10 mouse cellular contexts compared by ENCODE assay signal in genomic region chr1:90973574-90973911, GRCm38 (mm10). TPM values are rescaled to one million over a fixed set of nuclear protein-coding genes. Genes with fewer than 3 reads are reported as not detected.
A peak's percentile ranks its signal among the peaks of the same experiment; 100 is the strongest.
DNase-seq lines count a peak whose midpoint lies in the region; ATAC-seq lines count a peak whose summit lies in the region.
"Had no signal": no experiment of that assay in that cellular context is flagged by ENCODE, and none has a peak within 500 bp of the region (broad histone marks: within the 10 kb centered on the region; RNA-seq: fewer than 3 reads in every experiment).

No protein-coding gene starts in this region.

- H3K36me3 ChIP-seq in heart, embryonic 11.5 days (ENCODE audit: control insufficient read depth, insufficient read depth, low read length) = no peaks in the 10 kb centered on the region
- no peaks in the 10 kb centered on the region for H3K36me3 ChIP-seq in hindbrain, embryonic 14.5 days (replicated peaks; ENCODE audit: control insufficient read depth, insufficient read depth)
- no peaks in the 10 kb centered on the region for H3K36me3 ChIP-seq in midbrain, embryonic 12.5 days

- no peak overlapping the region for H3K27ac ChIP-seq in heart, embryonic 11.5 days (ENCODE audit: low read depth, low read length)
- H3K27ac ChIP-seq in hindbrain, embryonic 14.5 days = no peak overlapping the region
- H3K27ac ChIP-seq in midbrain, embryonic 12.5 days (replicated peaks) = no peak overlapping the region

- no peaks in the 10 kb centered on the region for H3K9me3 ChIP-seq in heart, embryonic 11.5 days (replicated peaks; ENCODE audit: control insufficient read depth, low read length)
- no peaks in the 10 kb centered on the region for H3K9me3 ChIP-seq in hindbrain, embryonic 14.5 days (ENCODE audit: control insufficient read depth, low read length)
- no peaks in the 10 kb centered on the region for H3K9me3 ChIP-seq in midbrain, embryonic 12.5 days

- no peak for ATAC-seq in heart, embryonic 11.5 days (replicated peaks; ENCODE audit: insufficient number of reproducible peaks, low FRiP score, low TSS enrichment)
- ATAC-seq in common myeloid progenitor, adult 5-6 weeks (replicated peaks; ENCODE audit: low read depth, poor library complexity, severe bottlenecking) = peak; percentile 5; the same call in 1 of the 2 replicates
- peak; percentile 43; the same call in 1 of the 2 replicates for ATAC-seq in hindbrain, embryonic 14.5 days (ENCODE audit: low FRiP score)
- peak; percentile 27; the same call in 1 of the 2 replicates for ATAC-seq in midbrain, embryonic 12.5 days (ENCODE audit: low FRiP score, low read depth)

- peaks cover 41% of the 10 kb centered on the region for H3K4me1 ChIP-seq in heart, embryonic 11.5 days (ENCODE audit: control insufficient read depth, insufficient read depth, low read length)
- peaks cover 27% of the 10 kb centered on the region for H3K4me1 ChIP-seq in hindbrain, embryonic 14.5 days (replicated peaks; ENCODE audit: control insufficient read depth, insufficient read depth, low read length)
- H3K4me1 ChIP-seq in midbrain, embryonic 12.5 days = peaks cover 32% of the 10 kb centered on the region

- peak overlapping the region; percentile 48 for H3K9ac ChIP-seq in heart, embryonic 11.5 days (ENCODE audit: low read depth, low read length)
- H3K9ac ChIP-seq in hindbrain, embryonic 14.5 days = no peak overlapping the region; the same call in 1 of the 2 replicates
- no peak overlapping the region for H3K9ac ChIP-seq in midbrain, embryonic 12.5 days (replicated peaks)

- DNase-seq in heart, adult 8-10 months (ENCODE audit: low spot score) = no peak
- DNase-seq in hindbrain, embryonic 14.5 days (ENCODE audit: low spot score) = no peak
- no peak for DNase-seq in MN1 (ENCODE audit: low spot score)
- no peak for DNase-seq in cerebellum, adult 11-12 months
- DNase-seq in thymus, postnatal 36 days = no peak

- H3K4me2 ChIP-seq in heart, embryonic 11.5 days = no peak overlapping the region; the same call in 1 of the 2 replicates
- no peak overlapping the region for H3K4me2 ChIP-seq in hindbrain, embryonic 14.5 days (replicated peaks)
- no peak overlapping the region for H3K4me2 ChIP-seq in midbrain, embryonic 12.5 days (replicated peaks)

- H3K27me3 ChIP-seq in heart, embryonic 11.5 days (ENCODE audit: control insufficient read depth, insufficient read depth, low read length) = no peaks in the 10 kb centered on the region
- H3K27me3 ChIP-seq in hindbrain, embryonic 14.5 days (ENCODE audit: control insufficient read depth, insufficient read depth, low read length) = no peaks in the 10 kb centered on the region; the same call in 1 of the 2 replicates
- H3K27me3 ChIP-seq in midbrain, embryonic 12.5 days = peaks cover 33% of the 10 kb centered on the region

- no peak overlapping the region for H3K4me3 ChIP-seq in heart, embryonic 11.5 days (ENCODE audit: low read depth, low read length)
- no peak overlapping the region for H3K4me3 ChIP-seq in hindbrain, embryonic 14.5 days (replicated peaks; ENCODE audit: low read length)
- no peak overlapping the region for H3K4me3 ChIP-seq in midbrain, embryonic 12.5 days

- 79% methylated on average over 2 of the region's 2 CpGs for WGBS in heart, embryonic 11.5 days (ENCODE audit: insufficient replicate concordance)
- WGBS in hindbrain, embryonic 14.5 days = 83% methylated on average over 2 of the region's 2 CpGs
- WGBS in midbrain, embryonic 12.5 days = 81% methylated on average over 2 of the region's 2 CpGs

RNA-seq across cellular contexts. Expression of gene Rab17, which starts 4.1 kb away (rescaled TPM):
- 0.63 TPM in 1 of 2 replicates, not detected in the other for polyA plus RNA-seq in heart, embryonic 11.5 days (2014; fragmentation: Nextera tagmentation; extraction: Ambion mirVana)
- 1 to 10 TPM; 2.0 to 4.4 (median 3.3) TPM for total RNA-seq in heart, adult 8-10 months (2022)
- 3.2 and 5.1 TPM in 2 replicates for total RNA-seq in common myeloid progenitor, adult 5-6 weeks (2017)
- 0.13 TPM in 1 of 2 replicates, not detected in the other for polyA plus RNA-seq in hindbrain, embryonic 14.5 days (2014; fragmentation: Nextera tagmentation; extraction: Ambion mirVana)
- polyA plus RNA-seq in midbrain, embryonic 12.5 days (2016; fragmentation: Nextera tagmentation; extraction: Ambion mirVana) = not detected in 2 replicates
- total RNA-seq: layer of hippocampus, adult 18-20 months had no signal

RNA-seq across cellular contexts. Expression of gene Prlh, which starts 20.6 kb away (rescaled TPM):
- polyA plus RNA-seq in heart, embryonic 11.5 days (2014; fragmentation: Nextera tagmentation; extraction: Ambion mirVana) = not detected in 2 replicates
- total RNA-seq in heart, adult 8-10 months (2022) = not detected
- not detected in 2 replicates for total RNA-seq in common myeloid progenitor, adult 5-6 weeks (2017)
- not detected in 2 replicates for polyA plus RNA-seq in hindbrain, embryonic 14.5 days (2014; fragmentation: Nextera tagmentation; extraction: Ambion mirVana)
- not detected in 2 replicates for polyA plus RNA-seq in midbrain, embryonic 12.5 days (2016; fragmentation: Nextera tagmentation; extraction: Ambion mirVana)
- total RNA-seq: gastrocnemius, postnatal 14 days; layer of hippocampus, adult 18-20 months had no signal

RNA-seq across cellular contexts. Expression of gene Lrrfip1, which starts 25.0 kb away (rescaled TPM):
- polyA plus RNA-seq in heart, embryonic 11.5 days (2014; fragmentation: Nextera tagmentation; extraction: Ambion mirVana) = 115 and 138 TPM in 2 replicates
- 10 to 100 TPM; 55.4 to 72.1 (median 61.1) TPM for total RNA-seq in heart, adult 8-10 months (2022)
- 117 and 166 TPM in 2 replicates for total RNA-seq in common myeloid progenitor, adult 5-6 weeks (2017)
- 39.5 and 43.3 TPM in 2 replicates for polyA plus RNA-seq in hindbrain, embryonic 14.5 days (2014; fragmentation: Nextera tagmentation; extraction: Ambion mirVana)
- 18.7 and 19.8 TPM in 2 replicates for polyA plus RNA-seq in midbrain, embryonic 12.5 days (2016; fragmentation: Nextera tagmentation; extraction: Ambion mirVana)

RNA-seq across cellular contexts. Expression of gene Mlph, which starts 58.7 kb away (rescaled TPM):
- polyA plus RNA-seq in heart, embryonic 11.5 days (2014; fragmentation: Nextera tagmentation; extraction: Ambion mirVana) = 0.16 TPM in 1 of 2 replicates, not detected in the other
- 1 to 10 TPM in 2 of 4 experiments, under 1 TPM in 2; 0.75 to 1.5 (median 1.1) TPM for total RNA-seq in heart, adult 8-10 months (2022)
- 1.3 TPM in 1 of 2 replicates, not detected in the other for total RNA-seq in common myeloid progenitor, adult 5-6 weeks (2017)
- polyA plus RNA-seq in hindbrain, embryonic 14.5 days (2014; fragmentation: Nextera tagmentation; extraction: Ambion mirVana) = 0.13 TPM in 2 replicates
- 0.20 and 0.61 TPM in 2 replicates for polyA plus RNA-seq in midbrain, embryonic 12.5 days (2016; fragmentation: Nextera tagmentation; extraction: Ambion mirVana)
